Mouse (Mus musculus) 3T3-L1 (cell line): ENCODE data around the gene Sema4b.

ENCODE experiments used
- DNase-seq: peaks from one replicate; pipeline ENCODE4 v3.0.0-alpha.2; 2015; ENCODE audit warnings: low read depth, low spot score

Sema4b gene

GRCm38 (mm10) chr7:80186531-80187296 lies at the start of gene Sema4b:
Gene Sema4b, plus strand, starts transcription at chr7:80186841.
- DNase-seq = no peak

- DNase-seq = no peak
Observed at GRCm38 (mm10) chr7:80138375-80138774, 48.3 kb upstream of the Sema4b start.

GRCm38 (mm10) chr7:80140815-80141214 lies 45.8 kb upstream of the Sema4b start:
- DNase-seq = peak; percentile 82

GRCm38 (mm10) chr7:80143331-80144273 lies 43.0 kb upstream of the Sema4b start:
- DNase-seq = no peak

- no peak for DNase-seq
Observed at GRCm38 (mm10) chr7:80144695-80145094, 41.9 kb upstream of the Sema4b start.

- no peak for DNase-seq
Observed at GRCm38 (mm10) chr7:80146077-80146476, 40.6 kb upstream of the Sema4b start.

GRCm38 (mm10) chr7:80149356-80149755 lies 37.3 kb upstream of the Sema4b start:
- no peak for DNase-seq

- DNase-seq = no peak
Observed at GRCm38 (mm10) chr7:80152152-80152551, 34.5 kb upstream of the Sema4b start.

GRCm38 (mm10) chr7:80152756-80153155 lies 33.9 kb upstream of the Sema4b start:
- DNase-seq = no peak

GRCm38 (mm10) chr7:80154689-80155088 lies 32.0 kb upstream of the Sema4b start:
- DNase-seq = no peak

GRCm38 (mm10) chr7:80156711-80157227 lies 29.9 kb upstream of the Sema4b start:
- DNase-seq = peak; percentile 47

- no peak for DNase-seq
Observed at GRCm38 (mm10) chr7:80158496-80159268, 28.0 kb upstream of the Sema4b start.

- DNase-seq = no peak
Observed at GRCm38 (mm10) chr7:80160293-80160944, 26.2 kb upstream of the Sema4b start.

GRCm38 (mm10) chr7:80160945-80161306 lies 25.7 kb upstream of the Sema4b start:
- peak; percentile 28 for DNase-seq

- peak; percentile 81 for DNase-seq
Observed at GRCm38 (mm10) chr7:80165432-80165831, 21.2 kb upstream of the Sema4b start.

- peak; percentile 95 for DNase-seq
Observed at GRCm38 (mm10) chr7:80166740-80167139, 19.9 kb upstream of the Sema4b start.

- DNase-seq = no peak
Observed at GRCm38 (mm10) chr7:80169847-80170246, 16.8 kb upstream of the Sema4b start.

GRCm38 (mm10) chr7:80171345-80171744 lies 15.3 kb upstream of the Sema4b start:
- DNase-seq = no peak

- no peak for DNase-seq
Observed at GRCm38 (mm10) chr7:80172069-80172956, 14.3 kb upstream of the Sema4b start.

GRCm38 (mm10) chr7:80176159-80176558 lies 10.5 kb upstream of the Sema4b start:
- no peak for DNase-seq
